Mouse (Mus musculus): ENCODE results near the gene Wipf2. TPM values are rescaled to one million over a fixed set of nuclear protein-coding genes. Genes with fewer than 3 reads are reported as not detected.

The Wipf2 gene
- polyA plus RNA-seq, 1 experiment from 2014 or later: 6.3 TPM

GRCm38 (mm10) chr11:98863751-98864429, 452 bp downstream of the Wipf2 start:
- Histone ChIP-seq H3K9me3 (ENCODE audit: control insufficient read depth, low read length) (no peaks in the 10 kb centered on the region), H3K27me3 (ENCODE audit: control insufficient read depth, insufficient read depth, low read length) (no peaks in the 10 kb centered on the region), H3K27ac (replicated peaks; ENCODE audit: low read depth, low read length) (peak overlapping the region; percentile 78), H3K4me2 (ENCODE audit: low read depth, severe bottlenecking) (peak overlapping the region; percentile 70), H3K4me1 (ENCODE audit: control insufficient read depth, insufficient read depth, low read length) (0 out of 2 replicates have a peak, but pooled peaks cover 6% of the 10 kb centered on the region), H3K9ac (ENCODE audit: low read length) (peak overlapping the region; percentile 39), H3K4me3 (ENCODE audit: low read depth, low read length) (peak overlapping the region; percentile 44), H3K36me3 (ENCODE audit: control insufficient read depth, insufficient read depth, low read length) (peaks cover 9% of the 10 kb centered on the region; the same call in 1 of the 2 replicates)
- DNase-seq (ENCODE audit: low spot score) (peak; percentile 84), ATAC-seq (ENCODE audit: insufficient number of reproducible peaks, low FRiP score, low TSS enrichment, low read depth) (peak; percentile 74)
- WGBS: under 1% methylated on average over 39 of the region's 39 CpGs

DNA sequence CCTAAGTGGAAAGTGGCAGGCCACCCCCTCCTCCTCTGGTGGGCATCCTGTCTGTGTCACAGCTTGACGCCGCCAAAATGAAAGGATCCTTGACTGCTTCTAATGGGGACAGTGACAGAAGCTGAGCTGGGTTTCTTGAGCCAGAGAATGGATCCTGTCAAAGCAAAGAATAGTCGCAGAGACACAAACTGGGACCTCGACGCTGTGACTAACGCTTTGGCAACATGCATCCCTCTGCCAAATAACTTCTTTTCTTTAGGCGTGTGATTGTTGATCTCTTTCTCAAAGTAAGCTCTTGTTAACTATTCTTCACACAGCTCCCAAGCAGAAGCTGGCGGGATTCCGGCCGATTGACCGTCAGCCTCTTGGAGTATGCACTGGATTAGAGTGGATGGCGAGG, 3.9 kb downstream of the Wipf2 start:
- Histone ChIP-seq H3K9ac (ENCODE audit: low read length) (no peak overlapping the region), H3K27me3 (ENCODE audit: control insufficient read depth, insufficient read depth, low read length) (no peaks in the 10 kb centered on the region), H3K27ac (replicated peaks; ENCODE audit: low read depth, low read length) (no peak overlapping the region), H3K4me1 (ENCODE audit: control insufficient read depth, insufficient read depth, low read length) (0 out of 2 replicates have a peak, but pooled peaks cover 8% of the 10 kb centered on the region), H3K9me3 (ENCODE audit: control insufficient read depth, low read length) (no peaks in the 10 kb centered on the region), H3K4me2 (ENCODE audit: low read depth, severe bottlenecking) (no peak overlapping the region), H3K4me3 (ENCODE audit: low read depth, low read length) (no peak overlapping the region), H3K36me3 (ENCODE audit: control insufficient read depth, insufficient read depth, low read length) (peaks cover 12% of the 10 kb centered on the region; the same call in 1 of the 2 replicates)
- ATAC-seq (ENCODE audit: insufficient number of reproducible peaks, low FRiP score, low TSS enrichment, low read depth): no peak
- WGBS: 94% methylated on average over 12 of the region's 12 CpGs
- DNase-seq (ENCODE audit: low spot score): no peak

- H3K4me3 ChIP-seq (ENCODE audit: low read depth, low read length): no peak overlapping the region
- no peaks in the 10 kb centered on the region for H3K27me3 ChIP-seq (ENCODE audit: control insufficient read depth, insufficient read depth, low read length)
- no peaks in the 10 kb centered on the region for H3K9me3 ChIP-seq (ENCODE audit: control insufficient read depth, low read length)
- no peak for ATAC-seq (ENCODE audit: insufficient number of reproducible peaks, low FRiP score, low TSS enrichment, low read depth)
- H3K9ac ChIP-seq (ENCODE audit: low read length): no peak overlapping the region
- no peak overlapping the region for H3K27ac ChIP-seq (replicated peaks; ENCODE audit: low read depth, low read length)
- 0 out of 2 replicates have a peak, but pooled peaks cover 2% of the 10 kb centered on the region for H3K4me1 ChIP-seq (ENCODE audit: control insufficient read depth, insufficient read depth, low read length)
- 92% methylated on average over 8 of the region's 8 CpGs for WGBS
- peaks cover 12% of the 10 kb centered on the region; the same call in 1 of the 2 replicates for H3K36me3 ChIP-seq (ENCODE audit: control insufficient read depth, insufficient read depth, low read length)
- DNase-seq (ENCODE audit: low spot score): no peak
- H3K4me2 ChIP-seq (ENCODE audit: low read depth, severe bottlenecking): no peak overlapping the region
Observed at GRCm38 (mm10) chr11:98869906-98870305, 6.5 kb downstream of the Wipf2 start.

- DNase-seq (ENCODE audit: low spot score) (no peak), ATAC-seq (ENCODE audit: insufficient number of reproducible peaks, low FRiP score, low TSS enrichment, low read depth) (no peak)
- Histone ChIP-seq H3K4me2 (ENCODE audit: low read depth, severe bottlenecking) (no peak overlapping the region), H3K27ac (replicated peaks; ENCODE audit: low read depth, low read length) (no peak overlapping the region), H3K4me3 (ENCODE audit: low read depth, low read length) (no peak overlapping the region), H3K9ac (ENCODE audit: low read length) (no peak overlapping the region), H3K9me3 (ENCODE audit: control insufficient read depth, low read length) (no peaks in the 10 kb centered on the region), H3K4me1 (ENCODE audit: control insufficient read depth, insufficient read depth, low read length) (0 out of 2 replicates have a peak, but pooled peaks cover 2% of the 10 kb centered on the region), H3K36me3 (ENCODE audit: control insufficient read depth, insufficient read depth, low read length) (peaks cover 15% of the 10 kb centered on the region), H3K27me3 (ENCODE audit: control insufficient read depth, insufficient read depth, low read length) (no peaks in the 10 kb centered on the region)
- 75% methylated on average over 5 of the region's 5 CpGs for WGBS
Observed at GRCm38 (mm10) chr11:98870791-98871190, 7.4 kb downstream of the Wipf2 start.

DNA sequence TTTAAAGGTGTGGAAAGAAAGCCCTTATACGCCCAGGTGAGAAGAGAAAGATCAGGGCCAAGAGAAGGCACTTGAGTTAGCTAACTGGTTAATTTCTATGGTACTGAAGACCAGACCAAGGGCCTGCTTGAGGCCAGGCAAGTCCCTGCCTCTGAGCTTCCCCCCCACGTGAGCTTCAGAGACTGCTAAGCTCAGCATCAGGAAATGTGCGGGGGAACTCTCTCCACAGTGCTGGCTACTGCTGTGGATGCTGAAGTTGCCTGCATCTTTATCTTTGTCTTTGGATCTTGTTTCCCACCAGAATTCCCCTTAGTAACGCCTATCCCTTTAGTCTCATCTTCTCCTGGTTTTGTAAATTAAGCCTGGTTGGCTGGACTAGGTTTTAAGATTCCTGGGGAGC, 8.0 kb downstream of the Wipf2 start:
- Histone ChIP-seq H3K4me2 (ENCODE audit: low read depth, severe bottlenecking) (no peak overlapping the region), H3K9me3 (ENCODE audit: control insufficient read depth, low read length) (no peaks in the 10 kb centered on the region), H3K36me3 (ENCODE audit: control insufficient read depth, insufficient read depth, low read length) (peaks cover 15% of the 10 kb centered on the region), H3K4me3 (ENCODE audit: low read depth, low read length) (no peak overlapping the region), H3K9ac (ENCODE audit: low read length) (no peak overlapping the region), H3K4me1 (ENCODE audit: control insufficient read depth, insufficient read depth, low read length) (0 out of 2 replicates have a peak, but pooled peaks cover 2% of the 10 kb centered on the region), H3K27me3 (ENCODE audit: control insufficient read depth, insufficient read depth, low read length) (no peaks in the 10 kb centered on the region), H3K27ac (replicated peaks; ENCODE audit: low read depth, low read length) (no peak overlapping the region)
- 71% methylated on average over 4 of the region's 4 CpGs for WGBS
- ATAC-seq (ENCODE audit: insufficient number of reproducible peaks, low FRiP score, low TSS enrichment, low read depth) (no peak), DNase-seq (ENCODE audit: low spot score) (no peak)

GRCm38 (mm10) chr11:98872040-98872439, 8.6 kb downstream of the Wipf2 start:
- no peaks in the 10 kb centered on the region for H3K9me3 ChIP-seq (ENCODE audit: control insufficient read depth, low read length)
- no peak overlapping the region; the same call in 1 of the 2 replicates for H3K27ac ChIP-seq (replicated peaks; ENCODE audit: low read depth, low read length)
- H3K36me3 ChIP-seq (ENCODE audit: control insufficient read depth, insufficient read depth, low read length): peaks cover 14% of the 10 kb centered on the region
- H3K27me3 ChIP-seq (ENCODE audit: control insufficient read depth, insufficient read depth, low read length): no peaks in the 10 kb centered on the region
- no peak overlapping the region for H3K4me3 ChIP-seq (ENCODE audit: low read depth, low read length)
- ATAC-seq (ENCODE audit: insufficient number of reproducible peaks, low FRiP score, low TSS enrichment, low read depth) (no peak), DNase-seq (ENCODE audit: low spot score) (no peak)
- 0 out of 2 replicates have a peak, but pooled peaks cover 2% of the 10 kb centered on the region for H3K4me1 ChIP-seq (ENCODE audit: control insufficient read depth, insufficient read depth, low read length)
- WGBS: 68% methylated on average over 4 of the region's 4 CpGs
- H3K9ac ChIP-seq (ENCODE audit: low read length): no peak overlapping the region
- H3K4me2 ChIP-seq (ENCODE audit: low read depth, severe bottlenecking): no peak overlapping the region

- no peaks in the 10 kb centered on the region for H3K9me3 ChIP-seq (ENCODE audit: control insufficient read depth, low read length)
- no peak for ATAC-seq (ENCODE audit: insufficient number of reproducible peaks, low FRiP score, low TSS enrichment, low read depth)
- no peak overlapping the region for H3K4me3 ChIP-seq (ENCODE audit: low read depth, low read length)
- no peak for DNase-seq (ENCODE audit: low spot score)
- WGBS: 95% methylated on average over 9 of the region's 9 CpGs
- H3K9ac ChIP-seq (ENCODE audit: low read length): no peak overlapping the region
- no peak overlapping the region for H3K4me2 ChIP-seq (ENCODE audit: low read depth, severe bottlenecking)
- H3K36me3 ChIP-seq (ENCODE audit: control insufficient read depth, insufficient read depth, low read length): peaks cover 5% of the 10 kb centered on the region
- H3K4me1 ChIP-seq (ENCODE audit: control insufficient read depth, insufficient read depth, low read length): 0 out of 2 replicates have a peak, but pooled peaks cover 2% of the 10 kb centered on the region
- H3K27ac ChIP-seq (replicated peaks; ENCODE audit: low read depth, low read length): no peak overlapping the region
- no peaks in the 10 kb centered on the region for H3K27me3 ChIP-seq (ENCODE audit: control insufficient read depth, insufficient read depth, low read length)
Observed at GRCm38 (mm10) chr11:98873900-98874299, 10.5 kb downstream of the Wipf2 start.

GRCm38 (mm10) chr11:98877001-98877400, 13.6 kb downstream of the Wipf2 start:
- H3K9ac ChIP-seq (ENCODE audit: low read length): no peak overlapping the region
- no peak overlapping the region for H3K4me3 ChIP-seq (ENCODE audit: low read depth, low read length)
- no peak overlapping the region for H3K4me2 ChIP-seq (ENCODE audit: low read depth, severe bottlenecking)
- no peak for ATAC-seq (ENCODE audit: insufficient number of reproducible peaks, low FRiP score, low TSS enrichment, low read depth)
- H3K27me3 ChIP-seq (ENCODE audit: control insufficient read depth, insufficient read depth, low read length): no peaks in the 10 kb centered on the region
- 84% methylated on average over 9 of the region's 9 CpGs for WGBS
- no peak for DNase-seq (ENCODE audit: low spot score)
- H3K4me1 ChIP-seq (ENCODE audit: control insufficient read depth, insufficient read depth, low read length): no peaks in the 10 kb centered on the region
- H3K9me3 ChIP-seq (ENCODE audit: control insufficient read depth, low read length): no peaks in the 10 kb centered on the region
- no peak overlapping the region for H3K27ac ChIP-seq (replicated peaks; ENCODE audit: low read depth, low read length)
- H3K36me3 ChIP-seq (ENCODE audit: control insufficient read depth, insufficient read depth, low read length): peaks cover 3% of the 10 kb centered on the region

Measured in limb, embryonic 11.5 days (tissue).